Mouse (Mus musculus) heart, postnatal 0 days (tissue): ENCODE measurements around the gene Chd2. TPM values are rescaled to one million over a fixed set of nuclear protein-coding genes. Genes with fewer than 3 reads are reported as not detected.
A peak's percentile ranks its signal among the peaks of the same experiment; 100 is the strongest.

Experiments used
- ATAC-seq: fragments of 200-750 bp; cut with Nextera tagmentation; 2 replicates; pipeline ENCODE4 v1.8.0; 2017; ENCODE audit warnings: low read depth, moderate number of reproducible peaks, moderate library complexity; ENCODE audit not compliant: insufficient read depth
- DNase-seq: peaks from one replicate; pipeline ENCODE4 v3.0.0-alpha.2; 2016; ENCODE audit warnings: low spot score
- H3K27ac ChIP-seq: fragments of 300-500 bp; sonication (generic); 2 replicates; pipeline ENCODE4 v1.5.1; 2014; ENCODE audit warnings: low read depth, mild to moderate bottlenecking
- H3K27me3 ChIP-seq: fragments of 300-500 bp; sonication (generic); 2 replicates; pipeline ENCODE4 v1.6.1; 2014; ENCODE audit warnings: low read length, mixed read lengths; ENCODE audit not compliant: control insufficient read depth, insufficient read depth
- H3K36me3 ChIP-seq: fragments of 300-500 bp; sonication (generic); replicated peaks from 2 replicates; pipeline ENCODE4 v1.6.1; 2014; ENCODE audit warnings: low read length, mixed read lengths; ENCODE audit not compliant: control insufficient read depth, insufficient read depth
- H3K4me1 ChIP-seq: fragments of 300-500 bp; sonication (generic); 2 replicates; pipeline ENCODE4 v1.6.1; 2014; ENCODE audit warnings: antibody characterized with exemption; ENCODE audit not compliant: control insufficient read depth, insufficient read depth
- H3K4me2 ChIP-seq: fragments of 300-500 bp; sonication (generic); 2 replicates; pipeline ENCODE4 v1.6.1; 2014; ENCODE audit warnings: low read depth, mild to moderate bottlenecking, low read length, moderate library complexity
- H3K4me3 ChIP-seq: fragments of 300-500 bp; sonication (generic); 2 replicates; pipeline ENCODE4 v1.5.1; 2014; ENCODE audit warnings: low read depth, low read length
- H3K9ac ChIP-seq: fragments of 300-500 bp; sonication (generic); replicated peaks from 2 replicates; pipeline ENCODE4 v1.6.1; 2014; ENCODE audit warnings: low read depth, low read length, mixed read lengths
- H3K9me3 ChIP-seq: fragments of 300-500 bp; sonication (generic); replicated peaks from 2 replicates; pipeline ENCODE4 v1.6.1; 2016; ENCODE audit warnings: low read length; ENCODE audit not compliant: control insufficient read depth
- CTCF ChIP-seq: IDR thresholded peaks from 2 replicates; pipeline ENCODE4 v1.5.1; 2016; ENCODE audit warnings: antibody characterized with exemption, control low read depth, low read depth
- EP300 ChIP-seq: IDR thresholded peaks from 2 replicates; pipeline ENCODE4 v1.6.1; 2016; ENCODE audit warnings: antibody characterized with exemption, low read depth
- WGBS: fragments of 180-500 bp; shearing (Covaris S2); extraction: QIAGEN DNeasy Blood & Tissue Kit; methylation state at CpG from one replicate; pipeline ENCODE4 v1.1.7; 2014; 5-methylcytosine and 5-hydroxymethylcytosine counted together
- polyA plus RNA-seq: library from polyadenylated mRNA; unstranded; fragments of >200 nt; fragmentation: Nextera tagmentation; extraction: Ambion mirVana; gene quantifications from 2 replicates; pipeline ENCODE4 v1.2.1, GENCODE M21; 2015
- total RNA-seq: library from RNA; depleted of rRNA; stranded (reverse); fragments of >200 nt; gene quantifications from 2 replicates; pipeline ENCODE4 v1.2.3, GENCODE M21; 2014; ENCODE audit warnings: low replicate concordance

Gene Chd2
- total and polyA plus RNA-seq, 2 experiments from 2014 or later = 31.1 to 65.5 TPM

GRCm38 (mm10) chr7:73467741-73468140 is 73.9 kb downstream of the Chd2 start:
- Histone ChIP-seq H3K36me3 (peaks cover 93% of the 10 kb centered on the region), H3K4me2 (no peak overlapping the region), H3K4me3 (no peak overlapping the region), H3K9ac (no peak overlapping the region), H3K4me1 (no peaks in the 10 kb centered on the region), H3K9me3 (no peaks in the 10 kb centered on the region), H3K27ac (no peak overlapping the region), H3K27me3 (no peaks in the 10 kb centered on the region)
- WGBS = 92% methylated on average over 3 of the region's 3 CpGs
- DNase-seq = no peak
- no peak for TF ChIP-seq EP300
- ATAC-seq = no peak

GRCm38 (mm10) chr7:73463546-73463945 is 78.1 kb downstream of the Chd2 start:
- H3K36me3 ChIP-seq = peaks cover 93% of the 10 kb centered on the region
- H3K4me1 ChIP-seq = no peaks in the 10 kb centered on the region
- no peak overlapping the region for H3K27ac ChIP-seq
- WGBS = 71% methylated on average over 2 of the region's 2 CpGs
- TF ChIP-seq EP300 (no peak), CTCF (no peak)
- no peak overlapping the region for H3K4me3 ChIP-seq
- no peak overlapping the region for H3K9ac ChIP-seq
- no peaks in the 10 kb centered on the region for H3K27me3 ChIP-seq
- no peak for ATAC-seq
- no peaks in the 10 kb centered on the region for H3K9me3 ChIP-seq
- DNase-seq = no peak
- no peak overlapping the region for H3K4me2 ChIP-seq

GRCm38 (mm10) chr7:73454113-73454512 is 87.5 kb downstream of the Chd2 start:
- H3K4me3 ChIP-seq = no peak overlapping the region
- H3K9me3 ChIP-seq = no peaks in the 10 kb centered on the region
- H3K9ac ChIP-seq = no peak overlapping the region
- 85% methylated on average over 12 of the region's 12 CpGs for WGBS
- H3K4me2 ChIP-seq = no peak overlapping the region
- no peaks in the 10 kb centered on the region for H3K4me1 ChIP-seq
- peaks cover 96% of the 10 kb centered on the region for H3K36me3 ChIP-seq
- TF ChIP-seq CTCF = no peak
- TF ChIP-seq EP300 = no peak
- ATAC-seq = no peak
- no peak overlapping the region for H3K27ac ChIP-seq
- DNase-seq = no peak
- H3K27me3 ChIP-seq = no peaks in the 10 kb centered on the region

- Histone ChIP-seq H3K27me3 (no peaks in the 10 kb centered on the region), H3K4me1 (no peaks in the 10 kb centered on the region), H3K36me3 (peaks cover 97% of the 10 kb centered on the region), H3K4me2 (no peak overlapping the region), H3K9me3 (no peaks in the 10 kb centered on the region), H3K27ac (no peak overlapping the region), H3K4me3 (no peak overlapping the region), H3K9ac (no peak overlapping the region)
- peak; percentile 53; the same call in 1 of the 2 replicates for ATAC-seq
- no peak for DNase-seq
- TF ChIP-seq CTCF = no peak
- no peak for TF ChIP-seq EP300
- 74% methylated on average over 3 of the region's 3 CpGs for WGBS
These were observed 89.3 kb downstream of the Chd2 start for GRCm38 (mm10) chr7:73452187-73452808.

GRCm38 (mm10) chr7:73451594-73451993 is 90.0 kb downstream of the Chd2 start:
- DNase-seq (no peak), ATAC-seq (no peak)
- Histone ChIP-seq H3K27ac (no peak overlapping the region), H3K27me3 (no peaks in the 10 kb centered on the region), H3K4me1 (no peaks in the 10 kb centered on the region), H3K36me3 (peaks cover 97% of the 10 kb centered on the region), H3K4me2 (no peak overlapping the region), H3K9ac (no peak overlapping the region), H3K4me3 (no peak overlapping the region), H3K9me3 (no peaks in the 10 kb centered on the region)
- no peak for TF ChIP-seq CTCF
- TF ChIP-seq EP300 = no peak
- 92% methylated on average over 4 of the region's 4 CpGs for WGBS

- no peaks in the 10 kb centered on the region for H3K27me3 ChIP-seq
- no peak overlapping the region for H3K4me3 ChIP-seq
- H3K9me3 ChIP-seq = no peaks in the 10 kb centered on the region
- H3K27ac ChIP-seq = no peak overlapping the region
- H3K4me1 ChIP-seq = no peaks in the 10 kb centered on the region
- peaks cover 97% of the 10 kb centered on the region for H3K36me3 ChIP-seq
- DNase-seq (no peak), ATAC-seq (no peak)
- no peak overlapping the region for H3K9ac ChIP-seq
- WGBS = 87% methylated on average over 4 of the region's 4 CpGs
- no peak overlapping the region for H3K4me2 ChIP-seq
- TF ChIP-seq CTCF (no peak), EP300 (no peak)
These were observed 99.4 kb downstream of the Chd2 start for GRCm38 (mm10) chr7:73442246-73442645.
